Mouse (Mus musculus) retina, adult 2 months (tissue): ENCODE measurements around the gene Galnt16.

Source experiments
- DNase-seq: peaks from one replicate; pipeline ENCODE4 v3.0.0-alpha.2; 2012; ENCODE audit warnings: low read depth, low spot score

Gene Galnt16

GRCm38 (mm10) chr12:80517977-80518376 is at the start of gene Galnt16:
Gene Galnt16 (plus strand): TSS chr12:80518277.
- DNase-seq = no peak

- no peak for DNase-seq
Observed at GRCm38 (mm10) chr12:80470206-80470605, 47.9 kb upstream of the Galnt16 start.

GRCm38 (mm10) chr12:80471926-80472325 is 46.2 kb upstream of the Galnt16 start:
- no peak for DNase-seq

- no peak for DNase-seq
Observed at GRCm38 (mm10) chr12:80473731-80474130, 44.3 kb upstream of the Galnt16 start.

GRCm38 (mm10) chr12:80479986-80480385 is 38.1 kb upstream of the Galnt16 start:
- no peak for DNase-seq

- no peak for DNase-seq
Observed at GRCm38 (mm10) chr12:80483397-80483796, 34.7 kb upstream of the Galnt16 start.

- no peak for DNase-seq
Observed at GRCm38 (mm10) chr12:80493311-80493710, 24.8 kb upstream of the Galnt16 start.

- DNase-seq = no peak
Observed at GRCm38 (mm10) chr12:80495691-80496090, 22.4 kb upstream of the Galnt16 start.

GRCm38 (mm10) chr12:80498356-80498755 is 19.7 kb upstream of the Galnt16 start:
- DNase-seq = no peak

GRCm38 (mm10) chr12:80500506-80500905 is 17.6 kb upstream of the Galnt16 start:
- no peak for DNase-seq

GRCm38 (mm10) chr12:80504718-80505117 is 13.4 kb upstream of the Galnt16 start:
- no peak for DNase-seq

- DNase-seq = no peak
Observed at GRCm38 (mm10) chr12:80507041-80507745, 10.9 kb upstream of the Galnt16 start.

GRCm38 (mm10) chr12:80518393-80518756 is 298 bp downstream of the Galnt16 start:
- DNase-seq = no peak

GRCm38 (mm10) chr12:80518757-80519620 is 912 bp downstream of the Galnt16 start:
- DNase-seq = no peak

GRCm38 (mm10) chr12:80519621-80520332 is 1.7 kb downstream of the Galnt16 start:
- DNase-seq = no peak

GRCm38 (mm10) chr12:80522006-80522405 is 3.9 kb downstream of the Galnt16 start:
- no peak for DNase-seq

- DNase-seq = no peak
Observed at GRCm38 (mm10) chr12:80524276-80524921, 6.3 kb downstream of the Galnt16 start.

- DNase-seq = no peak
Observed at GRCm38 (mm10) chr12:80525513-80525912, 7.4 kb downstream of the Galnt16 start.

- DNase-seq = no peak
Observed at GRCm38 (mm10) chr12:80526511-80526910, 8.4 kb downstream of the Galnt16 start.

GRCm38 (mm10) chr12:80527727-80528389 is 9.8 kb downstream of the Galnt16 start:
- no peak for DNase-seq

- DNase-seq = no peak
Observed at GRCm38 (mm10) chr12:80530052-80530451, 12.0 kb downstream of the Galnt16 start.
